Mouse (Mus musculus) thymus, adult 2 months (tissue): ENCODE data around the gene Shank2. TPM values are rescaled to one million over a fixed set of nuclear protein-coding genes. Genes with fewer than 3 reads are reported as not detected.

ENCODE experiments used
- DNase-seq: peaks from one replicate; pipeline ENCODE4 v3.0.0; 2021
- H3K27ac ChIP-seq: fragments of 200-500 bp; 2 replicates; pipeline ENCODE4 v1.5.1; 2012; ENCODE audit warnings: low read length, control low read depth; ENCODE audit not compliant: control insufficient read depth, insufficient read depth
- H3K27me3 ChIP-seq: fragments of 200-500 bp; 2 replicates; pipeline ENCODE4 v1.6.1; 2012; ENCODE audit warnings: mild to moderate bottlenecking, low read length, moderate library complexity, mixed read lengths; ENCODE audit not compliant: control insufficient read depth, insufficient read depth
- H3K36me3 ChIP-seq: fragments of 200-500 bp; 2 replicates; pipeline ENCODE4 v1.6.1; 2012; ENCODE audit warnings: mild to moderate bottlenecking, low read length, moderate library complexity; ENCODE audit not compliant: control insufficient read depth, insufficient read depth
- H3K4me1 ChIP-seq: fragments of 200-500 bp; replicated peaks from 2 replicates; pipeline ENCODE4 v1.6.1; 2012; ENCODE audit warnings: low read length; ENCODE audit not compliant: control insufficient read depth, insufficient read depth
- H3K4me3 ChIP-seq: fragments of 200-500 bp; 2 replicates; pipeline ENCODE4 v1.5.1; 2012; ENCODE audit warnings: mild to moderate bottlenecking, low read length, control low read depth, moderate library complexity; ENCODE audit not compliant: control insufficient read depth, insufficient read depth
- CTCF ChIP-seq: fragments of 200-500 bp; IDR thresholded peaks from 2 replicates; pipeline ENCODE4 v1.5.1; 2012; ENCODE audit warnings: mild to moderate bottlenecking, control low read depth, low read length, moderate library complexity, borderline replicate concordance; ENCODE audit not compliant: control insufficient read depth, poor library complexity, insufficient read depth; ENCODE audit errors: extremely low read depth
- POLR2A ChIP-seq: fragments of 200-500 bp; IDR thresholded peaks from 2 replicates; pipeline ENCODE4 v1.6.1; 2012; ENCODE audit warnings: mild to moderate bottlenecking, low read length, control low read depth, moderate library complexity; ENCODE audit not compliant: control insufficient read depth, poor library complexity, insufficient read depth; ENCODE audit errors: extremely low read depth
- WGBS: fragments of 180-500 bp; shearing (Covaris S2); methylation state at CpG from one replicate; pipeline ENCODE4 v1.1.7; 2018; 5-methylcytosine and 5-hydroxymethylcytosine counted together
- polyA plus RNA-seq: library from polyadenylated mRNA; depleted of rRNA; stranded (reverse); fragments of >200 nt; gene quantifications from 2 replicates; pipeline ENCODE4 v1.2.3, GENCODE M21; 2012

Shank2 gene
- polyA plus RNA-seq, 1 experiment, result 2.8 TPM

GRCm38 (mm10) chr7:144205161-144205560 is 203.4 kb downstream of the Shank2 start:
- TF ChIP-seq POLR2A (no peak), CTCF (no peak)
- H3K27me3 ChIP-seq, result no peaks in the 10 kb centered on the region
- 90% methylated on average over 1 of the region's 1 CpGs for WGBS

GRCm38 (mm10) chr7:144205837-144206236 is 204.1 kb downstream of the Shank2 start:
- Histone ChIP-seq H3K4me1 (no peaks in the 10 kb centered on the region), H3K4me3 (no peak overlapping the region), H3K27me3 (no peaks in the 10 kb centered on the region), H3K36me3 (no peaks in the 10 kb centered on the region), H3K27ac (no peak overlapping the region)
- WGBS, result 72% methylated on average over 3 of the region's 3 CpGs
- no peak for TF ChIP-seq POLR2A
- DNase-seq, result no peak

More at GRCm38 (mm10) chr7:144205161-144205560, 203.4 kb downstream of the Shank2 start:
- H3K36me3 ChIP-seq, result no peaks in the 10 kb centered on the region
- no peaks in the 10 kb centered on the region for H3K4me1 ChIP-seq
- H3K4me3 ChIP-seq, result no peak overlapping the region
- H3K27ac ChIP-seq, result no peak overlapping the region
- no peak for DNase-seq

GRCm38 (mm10) chr7:144206254-144206653 is 204.5 kb downstream of the Shank2 start:
- no peak for DNase-seq
- H3K27me3 ChIP-seq, result no peaks in the 10 kb centered on the region
- H3K4me3 ChIP-seq, result no peak overlapping the region
- TF ChIP-seq CTCF (no peak), POLR2A (no peak)
- H3K4me1 ChIP-seq, result no peaks in the 10 kb centered on the region
- 87% methylated on average over 5 of the region's 5 CpGs for WGBS
- no peak overlapping the region for H3K27ac ChIP-seq
- no peaks in the 10 kb centered on the region for H3K36me3 ChIP-seq

DNA sequence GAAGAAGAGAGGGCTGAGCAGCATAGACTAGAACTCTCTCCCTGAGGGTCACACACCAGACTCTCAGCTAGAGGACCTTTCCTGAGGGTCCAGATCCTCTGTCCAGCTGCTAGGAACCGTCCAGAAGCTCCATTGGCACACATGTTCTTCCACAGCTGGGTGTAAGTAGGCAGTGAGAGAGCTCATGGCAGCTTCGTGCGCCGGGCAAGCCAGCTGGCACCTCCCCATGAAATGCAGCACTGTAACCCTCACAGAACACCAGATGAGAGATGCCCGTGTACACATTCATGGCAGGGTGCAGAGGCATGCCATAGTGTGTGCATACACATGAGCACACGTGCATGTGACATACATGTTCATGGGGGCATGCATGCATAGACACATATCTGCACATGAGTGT is 205.4 kb downstream of the Shank2 start:
- Histone ChIP-seq H3K27ac (no peak overlapping the region), H3K4me3 (no peak overlapping the region), H3K4me1 (no peaks in the 10 kb centered on the region), H3K36me3 (no peaks in the 10 kb centered on the region), H3K27me3 (no peaks in the 10 kb centered on the region)
- TF ChIP-seq CTCF (no peak), POLR2A (no peak)
- 90% methylated on average over 6 of the region's 6 CpGs for WGBS
- no peak for DNase-seq

GRCm38 (mm10) chr7:144207849-144208248 is 206.1 kb downstream of the Shank2 start:
- no peak overlapping the region for H3K4me3 ChIP-seq
- no peak overlapping the region for H3K27ac ChIP-seq
- no peak for DNase-seq
- no peaks in the 10 kb centered on the region for H3K36me3 ChIP-seq
- H3K4me1 ChIP-seq, result no peaks in the 10 kb centered on the region
- H3K27me3 ChIP-seq, result no peaks in the 10 kb centered on the region
- TF ChIP-seq POLR2A (no peak), CTCF (no peak)
- WGBS, result 44% methylated on average over 7 of the region's 7 CpGs

DNA sequence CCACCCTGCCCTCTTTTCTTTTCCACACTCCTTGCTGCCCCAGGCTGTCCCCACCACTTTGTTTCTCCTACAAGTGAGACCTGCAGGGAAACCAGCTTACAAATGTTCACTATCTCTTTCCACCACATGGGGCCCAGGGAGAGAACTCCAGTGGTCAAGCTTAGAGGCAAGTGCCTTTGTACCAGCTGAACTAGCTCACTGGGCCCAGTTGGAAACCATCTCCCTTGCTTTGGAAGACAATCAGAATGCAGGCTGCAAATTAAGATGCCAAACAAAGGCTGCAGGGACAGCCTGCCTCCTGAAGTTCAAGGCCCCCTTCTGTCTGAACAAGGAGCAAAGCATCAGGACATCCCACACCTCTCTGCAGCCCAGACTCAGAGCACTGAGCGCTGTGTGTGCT is 206.9 kb downstream of the Shank2 start:
- no peaks in the 10 kb centered on the region for H3K4me1 ChIP-seq
- DNase-seq, result no peak
- no peaks in the 10 kb centered on the region for H3K36me3 ChIP-seq
- H3K4me3 ChIP-seq, result no peak overlapping the region
- no peak for TF ChIP-seq CTCF
- no peak for TF ChIP-seq POLR2A
- H3K27me3 ChIP-seq, result no peaks in the 10 kb centered on the region
- WGBS, result 87% methylated on average over 1 of the region's 1 CpGs
- H3K27ac ChIP-seq, result no peak overlapping the region

- DNase-seq, result no peak
- Histone ChIP-seq H3K27ac (no peak overlapping the region), H3K4me1 (no peaks in the 10 kb centered on the region), H3K27me3 (no peaks in the 10 kb centered on the region), H3K36me3 (no peaks in the 10 kb centered on the region), H3K4me3 (no peak overlapping the region)
- TF ChIP-seq CTCF (no peak), POLR2A (no peak)
- WGBS, result 90% methylated on average over 9 of the region's 9 CpGs
Measured at GRCm38 (mm10) chr7:144210526-144210925, 208.8 kb downstream of the Shank2 start.
